Mouse (Mus musculus) lung, embryonic 15.5 days (tissue): ENCODE data around the gene Slco1b2. TPM values are rescaled to one million over a fixed set of nuclear protein-coding genes. Genes with fewer than 3 reads are reported as not detected.
"Not testable (repeated sequence)": the region's sequence is repeated elsewhere in the genome, so short reads cannot be mapped to it uniquely, and the experiment has no call there.

Source experiments
- ATAC-seq: fragments of 200-750 bp; cut with Nextera tagmentation; 2 replicates; pipeline ENCODE4 v1.8.0; 2017; ENCODE audit warnings: moderate number of reproducible peaks, borderline replicate concordance; ENCODE audit not compliant: low FRiP score, low TSS enrichment; ENCODE audit errors: extremely low read depth
- H3K27ac ChIP-seq: fragments of 300-500 bp; sonication (generic); 2 replicates; pipeline ENCODE4 v1.5.1; 2015; ENCODE audit warnings: moderate library complexity, mild to moderate bottlenecking, inconsistent platforms
- H3K27me3 ChIP-seq: fragments of 300-500 bp; sonication (generic); 2 replicates; pipeline ENCODE4 v1.6.1; 2015; ENCODE audit warnings: inconsistent platforms
- H3K36me3 ChIP-seq: fragments of 300-500 bp; sonication (generic); 2 replicates; pipeline ENCODE4 v1.6.1; 2015; ENCODE audit warnings: inconsistent platforms
- H3K4me1 ChIP-seq: fragments of 300-500 bp; sonication (generic); 2 replicates; pipeline ENCODE4 v1.6.1; 2015; ENCODE audit warnings: inconsistent platforms
- H3K4me2 ChIP-seq: fragments of 300-500 bp; sonication (generic); 2 replicates; pipeline ENCODE4 v1.6.1; 2015; ENCODE audit warnings: inconsistent platforms, mild to moderate bottlenecking, moderate library complexity
- H3K4me3 ChIP-seq: fragments of 300-500 bp; sonication (generic); 2 replicates; pipeline ENCODE4 v1.5.1; 2015; ENCODE audit warnings: mild to moderate bottlenecking, inconsistent platforms
- H3K9ac ChIP-seq: fragments of 300-500 bp; sonication (generic); 2 replicates; pipeline ENCODE4 v1.6.1; 2015; ENCODE audit warnings: inconsistent platforms
- H3K9me3 ChIP-seq: fragments of 300-500 bp; sonication (generic); 2 replicates; pipeline ENCODE4 v1.6.1; 2016; ENCODE audit warnings: inconsistent platforms
- WGBS: fragments of 180-500 bp; shearing (Covaris S2); methylation state at CpG from one replicate; pipeline ENCODE4 v1.1.7; 2015; 5-methylcytosine and 5-hydroxymethylcytosine counted together
- polyA plus RNA-seq: library from polyadenylated mRNA; unstranded; fragments of >200 nt; fragmentation: Nextera tagmentation; extraction: Ambion mirVana; gene quantifications from 2 replicates; pipeline ENCODE4 v1.2.1, GENCODE M21; 2015

Gene Slco1b2
- not detected in 2 replicates for polyA plus RNA-seq

GRCm38 (mm10) chr6:141629291-141629690 is at the start of gene Slco1b2:
Slco1b2 (plus strand) TSS chr6:141629518.
- Histone ChIP-seq H3K4me3 (no peak within 1 kb of the TSS), H3K4me2 (no peak within 1 kb of the TSS), H3K9ac (no peak within 1 kb of the TSS), H3K4me1 (no peaks in the 10 kb centered on the region), H3K27ac (no peak within 1 kb of the TSS), H3K27me3 (no peaks in the 10 kb centered on the region), H3K36me3 (no peaks in the 10 kb centered on the region), H3K9me3 (no peaks in the 10 kb centered on the region)
- 74% methylated on average over 3 of the region's 3 CpGs for WGBS
- no peak for ATAC-seq

DNA sequence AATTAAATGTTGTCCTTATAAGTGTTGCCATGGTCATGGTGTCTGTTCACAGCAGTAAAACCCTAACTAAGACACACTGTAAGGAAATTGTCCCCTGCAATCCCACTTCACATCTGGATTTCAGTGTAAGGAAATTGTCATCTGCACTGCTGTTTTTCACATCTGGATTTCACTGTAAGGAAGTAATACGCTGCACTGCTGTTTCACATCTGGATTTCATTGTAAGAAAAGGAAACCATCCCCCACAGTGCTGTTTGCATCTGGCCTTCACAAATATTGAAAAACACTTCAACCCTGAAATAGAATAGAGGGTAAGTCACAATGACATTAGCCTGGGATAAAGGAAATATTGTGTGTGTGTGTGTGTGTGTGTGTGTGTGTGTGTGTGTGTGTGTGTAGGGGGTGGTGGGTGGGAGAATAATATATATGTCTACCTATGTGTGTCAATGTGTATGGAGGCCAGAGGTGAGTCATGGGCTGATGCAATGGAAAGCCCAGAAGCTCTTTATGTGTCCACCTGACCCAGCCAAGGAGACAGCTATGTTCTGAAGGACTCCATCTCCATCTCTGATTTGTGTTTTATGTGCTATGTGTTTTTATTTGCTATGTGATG is 44.4 kb upstream of the Slco1b2 start:
- Histone ChIP-seq H3K4me1 (no peaks in the 10 kb centered on the region), H3K4me2 (no peak overlapping the region), H3K27me3 (no peaks in the 10 kb centered on the region), H3K4me3 (no peak overlapping the region), H3K36me3 (no peaks in the 10 kb centered on the region), H3K9me3 (no peaks in the 10 kb centered on the region), H3K9ac (no peak overlapping the region), H3K27ac (no peak overlapping the region)
- WGBS: 76% methylated on average over 1 of the region's 1 CpGs
- no peak for ATAC-seq

GRCm38 (mm10) chr6:141590002-141590401 is 39.3 kb upstream of the Slco1b2 start:
- Histone ChIP-seq H3K9ac (no peak overlapping the region), H3K4me1 (no peaks in the 10 kb centered on the region), H3K27ac (no peak overlapping the region), H3K27me3 (no peaks in the 10 kb centered on the region), H3K9me3 (no peaks in the 10 kb centered on the region), H3K4me3 (no peak overlapping the region), H3K4me2 (no peak overlapping the region), H3K36me3 (no peaks in the 10 kb centered on the region)
- no peak for ATAC-seq
- 50% methylated on average over 1 of the region's 1 CpGs for WGBS

DNA sequence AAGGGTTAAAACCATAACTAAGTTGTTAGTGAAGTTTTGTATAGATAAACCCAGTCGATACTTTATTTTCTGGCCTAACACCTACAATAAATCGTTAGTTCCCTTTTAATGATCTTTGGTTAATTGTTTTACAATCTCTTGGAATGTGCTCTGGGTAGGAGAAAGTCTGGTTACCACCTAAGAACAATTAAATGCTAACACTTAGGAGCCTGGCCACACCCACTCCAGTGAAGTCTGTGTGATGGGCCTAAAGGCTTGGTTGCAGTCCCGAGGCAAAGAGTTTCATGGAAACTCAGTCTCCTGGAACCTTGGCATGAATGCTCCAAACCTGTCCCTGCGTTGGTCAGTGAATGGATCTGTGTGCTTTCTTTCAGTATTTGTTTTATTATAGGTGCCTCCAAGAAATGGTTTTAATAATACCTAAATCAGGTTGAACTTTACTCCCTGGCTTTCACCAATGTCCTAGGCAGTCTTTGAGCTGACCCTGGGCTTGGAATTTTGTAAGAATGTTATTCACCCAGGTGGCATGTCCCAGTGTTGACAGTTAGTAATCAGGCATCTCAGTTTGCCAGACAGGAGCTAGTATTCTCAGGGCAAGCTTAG is 38.6 kb upstream of the Slco1b2 start:
- H3K4me2 ChIP-seq, H3K36me3 ChIP-seq, H3K4me1 ChIP-seq, H3K9ac ChIP-seq, H3K9me3 ChIP-seq, H3K27ac ChIP-seq, H3K4me3 ChIP-seq, H3K27me3 ChIP-seq, ATAC-seq: not testable (repeated sequence)
- 42% methylated on average over 4 of the region's 4 CpGs for WGBS

DNA sequence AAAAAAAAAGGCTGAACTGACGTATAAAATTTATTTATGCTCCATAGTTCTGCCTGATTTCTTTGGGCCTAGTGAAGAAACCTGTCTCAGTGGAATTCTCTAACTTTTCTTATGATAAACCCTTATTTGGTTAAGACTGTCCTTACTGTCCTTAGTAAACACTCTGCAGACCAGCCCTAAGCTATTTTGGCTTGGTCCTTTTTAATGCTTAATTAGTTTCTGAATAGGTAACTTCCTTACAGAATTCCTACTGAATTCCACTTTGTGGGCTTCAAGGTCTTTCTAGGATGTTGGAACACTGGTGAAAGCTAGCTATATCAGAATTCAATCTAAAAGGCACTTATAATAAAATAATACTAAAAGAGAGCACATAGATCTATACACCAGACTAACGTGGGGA is 33.2 kb upstream of the Slco1b2 start:
- H3K9me3 ChIP-seq: 0 out of 2 replicates have a peak, but pooled peaks cover 3% of the 10 kb centered on the region
- 76% methylated on average over 2 of the region's 2 CpGs for WGBS
- H3K27ac ChIP-seq: no peak overlapping the region

DNA sequence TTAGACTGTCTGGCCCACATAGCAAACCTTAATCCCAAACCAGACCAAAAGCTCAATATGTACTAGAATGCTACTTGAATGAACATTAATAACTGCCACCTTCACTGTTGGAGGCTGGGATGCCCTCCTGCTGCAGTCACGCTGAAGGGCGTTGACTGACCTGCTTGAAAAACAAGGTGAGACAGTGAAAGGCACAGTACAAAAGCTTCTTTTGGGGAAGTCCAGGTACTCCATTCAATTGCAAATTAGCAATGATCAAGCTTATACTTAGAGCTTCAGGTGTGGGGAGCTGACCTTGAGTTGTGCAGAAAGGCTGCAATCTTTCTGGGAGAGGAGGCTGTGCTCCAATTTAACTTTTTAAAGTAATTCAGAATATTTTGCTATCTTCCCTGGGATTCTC is 32.3 kb upstream of the Slco1b2 start:
- H3K27me3 ChIP-seq: no peaks in the 10 kb centered on the region
- H3K4me2 ChIP-seq: no peak overlapping the region
- 100% methylated on average over 2 of the region's 2 CpGs for WGBS
- no peaks in the 10 kb centered on the region for H3K36me3 ChIP-seq
- no peak for ATAC-seq
- H3K4me1 ChIP-seq: no peaks in the 10 kb centered on the region
- no peak overlapping the region for H3K9ac ChIP-seq
- H3K4me3 ChIP-seq: no peak overlapping the region
- no peak overlapping the region for H3K27ac ChIP-seq
- H3K9me3 ChIP-seq: 0 out of 2 replicates have a peak, but pooled peaks cover 3% of the 10 kb centered on the region

More for the DNA sequence above, 33.2 kb upstream of the Slco1b2 start:
- no peak for ATAC-seq
- no peaks in the 10 kb centered on the region for H3K4me1 ChIP-seq
- no peak overlapping the region for H3K4me3 ChIP-seq
- H3K4me2 ChIP-seq: no peak overlapping the region
- H3K27me3 ChIP-seq: no peaks in the 10 kb centered on the region
- H3K36me3 ChIP-seq: no peaks in the 10 kb centered on the region
- H3K9ac ChIP-seq: no peak overlapping the region

- H3K4me1 ChIP-seq: no peaks in the 10 kb centered on the region
- ATAC-seq: no peak
- no peak overlapping the region for H3K9ac ChIP-seq
- 68% methylated on average over 9 of the region's 9 CpGs for WGBS
- H3K27ac ChIP-seq: no peak overlapping the region
- no peak overlapping the region for H3K4me2 ChIP-seq
- H3K4me3 ChIP-seq: no peak overlapping the region
- no peaks in the 10 kb centered on the region for H3K27me3 ChIP-seq
- H3K9me3 ChIP-seq: 0 out of 2 replicates have a peak, but pooled peaks cover 3% of the 10 kb centered on the region
- no peaks in the 10 kb centered on the region for H3K36me3 ChIP-seq
Measured at GRCm38 (mm10) chr6:141600940-141601339, 28.4 kb upstream of the Slco1b2 start.

- Histone ChIP-seq H3K9ac (no peak overlapping the region), H3K27me3 (no peaks in the 10 kb centered on the region), H3K4me2 (no peak overlapping the region), H3K27ac (no peak overlapping the region), H3K4me3 (no peak overlapping the region), H3K4me1 (no peaks in the 10 kb centered on the region), H3K36me3 (no peaks in the 10 kb centered on the region), H3K9me3 (no peaks in the 10 kb centered on the region)
- no peak for ATAC-seq
- 67% methylated on average over 2 of the region's 2 CpGs for WGBS
Measured at GRCm38 (mm10) chr6:141610702-141611260, 18.5 kb upstream of the Slco1b2 start.

DNA sequence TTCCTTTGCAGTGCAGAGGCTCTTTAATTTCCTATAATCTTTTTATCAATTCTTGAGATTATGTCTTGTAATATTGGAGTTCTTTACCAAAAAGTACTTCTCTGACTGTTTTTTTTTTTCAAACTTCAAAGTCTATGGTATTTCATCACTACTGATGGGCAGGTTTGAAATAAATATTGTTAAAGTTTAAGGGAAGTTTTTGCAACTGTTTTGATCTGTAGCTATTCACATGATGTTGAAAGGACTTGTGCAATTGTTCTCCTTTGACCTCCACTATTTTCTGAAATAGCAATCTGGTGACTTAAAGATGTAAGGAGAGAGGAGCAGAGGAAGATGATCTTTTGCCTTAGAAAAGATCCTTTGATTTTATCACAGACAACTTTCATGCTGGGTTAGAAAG is 15.3 kb upstream of the Slco1b2 start:
- Histone ChIP-seq H3K36me3 (no peaks in the 10 kb centered on the region), H3K4me2 (no peak overlapping the region), H3K9me3 (no peaks in the 10 kb centered on the region), H3K9ac (no peak overlapping the region), H3K4me3 (no peak overlapping the region), H3K27me3 (no peaks in the 10 kb centered on the region), H3K27ac (no peak overlapping the region), H3K4me1 (no peaks in the 10 kb centered on the region)
- no peak for ATAC-seq

- Histone ChIP-seq H3K9ac (no peak overlapping the region), H3K9me3 (no peaks in the 10 kb centered on the region), H3K36me3 (no peaks in the 10 kb centered on the region), H3K4me3 (no peak overlapping the region), H3K27me3 (no peaks in the 10 kb centered on the region), H3K4me2 (no peak overlapping the region), H3K4me1 (no peaks in the 10 kb centered on the region), H3K27ac (no peak overlapping the region)
- ATAC-seq: no peak
- 89% methylated on average over 3 of the region's 3 CpGs for WGBS
Measured at GRCm38 (mm10) chr6:141615348-141615747, 14.0 kb upstream of the Slco1b2 start.

DNA sequence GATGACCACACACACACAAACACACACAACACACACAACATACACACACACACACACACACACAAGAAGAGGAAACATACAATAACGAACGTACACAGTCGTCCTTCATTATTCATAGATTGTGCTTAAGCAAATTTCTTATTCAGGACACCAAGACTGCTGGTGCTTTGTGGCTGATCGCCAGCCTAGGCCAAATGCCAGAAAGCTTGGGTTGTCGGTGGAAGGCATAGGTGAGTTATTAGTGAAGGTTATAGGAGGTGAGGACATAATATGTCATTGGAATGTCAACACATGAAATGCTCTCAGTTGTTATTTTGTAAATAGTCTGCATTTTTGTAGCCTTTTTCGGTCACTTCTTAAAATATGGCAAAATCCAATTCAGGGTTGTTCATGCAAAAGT is 3.6 kb downstream of the Slco1b2 start:
- H3K4me1 ChIP-seq: no peaks in the 10 kb centered on the region
- H3K4me2 ChIP-seq: no peak overlapping the region
- no peaks in the 10 kb centered on the region for H3K36me3 ChIP-seq
- H3K9me3 ChIP-seq: no peaks in the 10 kb centered on the region
- no peak overlapping the region for H3K4me3 ChIP-seq
- no peak for ATAC-seq
- 75% methylated on average over 6 of the region's 6 CpGs for WGBS
- H3K27me3 ChIP-seq: no peaks in the 10 kb centered on the region
- no peak overlapping the region for H3K27ac ChIP-seq
- no peak overlapping the region for H3K9ac ChIP-seq

DNA sequence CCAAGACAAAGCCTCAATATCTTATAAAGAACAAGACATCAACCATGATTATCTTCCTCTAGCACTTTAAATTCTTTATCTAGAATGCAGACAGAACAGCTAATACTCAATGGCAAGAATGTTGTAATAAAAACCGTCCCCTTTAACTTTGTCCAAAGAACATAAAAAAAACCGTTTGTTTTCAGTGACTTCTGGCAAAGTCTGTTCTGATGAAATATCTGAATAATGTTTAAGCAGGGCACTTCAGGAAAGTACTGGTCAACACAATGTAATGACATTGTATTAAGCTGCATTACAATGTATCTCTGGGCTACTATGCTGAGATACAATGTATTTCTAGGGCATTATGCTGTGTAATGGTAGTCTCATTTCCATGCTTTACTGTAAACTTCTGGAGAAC is 5.9 kb downstream of the Slco1b2 start:
- ATAC-seq: no peak
- WGBS: 21% methylated on average over 2 of the region's 2 CpGs
- H3K4me2 ChIP-seq: no peak overlapping the region
- H3K4me3 ChIP-seq: no peak overlapping the region
- H3K27me3 ChIP-seq: no peaks in the 10 kb centered on the region
- H3K9me3 ChIP-seq: no peaks in the 10 kb centered on the region
- no peak overlapping the region for H3K9ac ChIP-seq
- no peaks in the 10 kb centered on the region for H3K4me1 ChIP-seq
- no peaks in the 10 kb centered on the region for H3K36me3 ChIP-seq
- H3K27ac ChIP-seq: no peak overlapping the region
